10 mouse cellular contexts compared by ENCODE assay signal in the genomic region with DNA sequence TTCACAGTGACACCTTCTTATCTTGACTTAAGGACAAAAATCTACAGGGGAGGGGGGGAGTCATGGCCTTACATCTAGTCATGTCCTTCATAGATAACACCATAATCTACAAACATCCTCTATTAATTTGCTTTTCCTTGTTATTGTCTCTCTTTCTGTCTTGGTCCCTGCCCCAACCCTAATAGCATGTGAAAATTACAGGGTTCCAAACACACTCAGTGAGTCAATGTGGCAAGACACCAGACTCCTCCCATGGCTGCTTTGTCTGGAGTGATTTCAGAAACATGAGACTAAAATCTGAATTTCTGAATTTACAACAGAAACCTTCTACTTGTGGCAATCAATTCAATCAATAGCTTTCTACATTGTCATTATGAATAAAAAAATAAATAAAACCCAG.
"Had no signal": no experiment of that assay in that cellular context is flagged by ENCODE, and none has a peak within 500 bp of the region (broad histone marks: within the 10 kb centered on the region; RNA-seq: fewer than 3 reads in every experiment).

No protein-coding gene starts in this region.

- DNase-seq: kidney, postnatal 25 days; layer of hippocampus, adult 9-11 months; liver; lung, adult 18-20 months; lung, postnatal 10 days; lung, postnatal 36 days; midbrain, embryonic 14.5 days; retina, postnatal 1 day; spleen, adult 18-20 months; thymus, postnatal 25 days had no signal
